Mouse (Mus musculus) hindbrain, embryonic 16.5 days (tissue): Measurements from ENCODE around the gene Mus81. TPM values are rescaled to one million over a fixed set of nuclear protein-coding genes. Genes with fewer than 3 reads are reported as not detected.
A peak's percentile ranks its signal among the peaks of the same experiment; 100 is the strongest.

Source experiments
- ATAC-seq: fragments of 200-750 bp; cut with Nextera tagmentation; 2 replicates; pipeline ENCODE4 v1.8.0; 2017; ENCODE audit warnings: moderate TSS enrichment, moderate library complexity
- H3K27ac ChIP-seq: fragments of 300-500 bp; sonication (generic); 2 replicates; pipeline ENCODE4 v1.5.1; 2014; ENCODE audit warnings: low read depth, mild to moderate bottlenecking, control low read depth, low read length, moderate library complexity
- H3K27me3 ChIP-seq: fragments of 300-500 bp; sonication (generic); replicated peaks from 2 replicates; pipeline ENCODE4 v1.6.1; 2014; ENCODE audit warnings: low read length; ENCODE audit not compliant: control insufficient read depth, insufficient read depth
- H3K36me3 ChIP-seq: fragments of 300-500 bp; sonication (generic); 2 replicates; pipeline ENCODE4 v1.6.1; 2014; ENCODE audit warnings: mild to moderate bottlenecking, low read length, moderate library complexity, mixed read lengths; ENCODE audit not compliant: control insufficient read depth, insufficient read depth
- H3K4me1 ChIP-seq: fragments of 300-500 bp; sonication (generic); 2 replicates; pipeline ENCODE4 v1.6.1; 2014; ENCODE audit warnings: low read depth, low read length; ENCODE audit not compliant: control insufficient read depth, insufficient read depth
- H3K4me2 ChIP-seq: fragments of 300-500 bp; sonication (generic); 2 replicates; pipeline ENCODE4 v1.6.1; 2014; ENCODE audit warnings: mild to moderate bottlenecking, low read length, control low read depth, moderate library complexity
- H3K4me3 ChIP-seq: fragments of 300-500 bp; sonication (generic); 2 replicates; pipeline ENCODE4 v1.5.1; 2014; ENCODE audit warnings: mild to moderate bottlenecking, low read length, control low read depth, moderate library complexity
- H3K9ac ChIP-seq: fragments of 300-500 bp; sonication (generic); 2 replicates; pipeline ENCODE4 v1.6.1; 2014; ENCODE audit warnings: low read depth, mild to moderate bottlenecking, control low read depth, low read length, moderate library complexity
- H3K9me3 ChIP-seq: fragments of 300-500 bp; sonication (generic); 2 replicates; pipeline ENCODE4 v1.6.1; 2014; ENCODE audit warnings: mild to moderate bottlenecking, low read length, moderate library complexity; ENCODE audit not compliant: control insufficient read depth
- WGBS: fragments of 180-500 bp; shearing (Covaris S2); extraction: QIAGEN DNeasy Blood & Tissue Kit; methylation state at CpG from one replicate; pipeline ENCODE4 v1.1.7; 2014; 5-methylcytosine and 5-hydroxymethylcytosine counted together
- polyA plus RNA-seq: library from polyadenylated mRNA; unstranded; fragments of >200 nt; fragmentation: Nextera tagmentation; extraction: Ambion mirVana; gene quantifications from 2 replicates; pipeline ENCODE4 v1.2.1, GENCODE M21; 2015

Gene Mus81
- polyA plus RNA-seq, 1 experiment from 2014 or later: 50.9 TPM

GRCm38 (mm10) chr19:5475069-5475714 is 13.0 kb downstream of the Mus81 start:
- H3K36me3 ChIP-seq: no peaks in the 10 kb centered on the region
- peak overlapping the region; percentile 85 for H3K9ac ChIP-seq
- peaks cover 20% of the 10 kb centered on the region for H3K4me1 ChIP-seq
- ATAC-seq: no peak; the same call in none of the 2 replicates
- WGBS: 17% methylated on average over 13 of the region's 13 CpGs
- H3K9me3 ChIP-seq: no peaks in the 10 kb centered on the region
- peak overlapping the region; percentile 72 for H3K27ac ChIP-seq
- peak overlapping the region; percentile 67 for H3K4me3 ChIP-seq
- no peaks in the 10 kb centered on the region for H3K27me3 ChIP-seq
- H3K4me2 ChIP-seq: peak overlapping the region; percentile 99

GRCm38 (mm10) chr19:5474281-5475068 is 13.7 kb downstream of the Mus81 start:
- H3K9me3 ChIP-seq: no peaks in the 10 kb centered on the region
- H3K4me1 ChIP-seq: peaks cover 20% of the 10 kb centered on the region
- H3K4me3 ChIP-seq: peak overlapping the region; percentile 67
- no peaks in the 10 kb centered on the region for H3K36me3 ChIP-seq
- peak overlapping the region; percentile 72 for H3K27ac ChIP-seq
- WGBS: under 1% methylated on average over 31 of the region's 68 CpGs
- peak; percentile 70 for ATAC-seq
- H3K9ac ChIP-seq: peak overlapping the region; percentile 85
- no peaks in the 10 kb centered on the region for H3K27me3 ChIP-seq
- H3K4me2 ChIP-seq: peak overlapping the region; percentile 99

DNA sequence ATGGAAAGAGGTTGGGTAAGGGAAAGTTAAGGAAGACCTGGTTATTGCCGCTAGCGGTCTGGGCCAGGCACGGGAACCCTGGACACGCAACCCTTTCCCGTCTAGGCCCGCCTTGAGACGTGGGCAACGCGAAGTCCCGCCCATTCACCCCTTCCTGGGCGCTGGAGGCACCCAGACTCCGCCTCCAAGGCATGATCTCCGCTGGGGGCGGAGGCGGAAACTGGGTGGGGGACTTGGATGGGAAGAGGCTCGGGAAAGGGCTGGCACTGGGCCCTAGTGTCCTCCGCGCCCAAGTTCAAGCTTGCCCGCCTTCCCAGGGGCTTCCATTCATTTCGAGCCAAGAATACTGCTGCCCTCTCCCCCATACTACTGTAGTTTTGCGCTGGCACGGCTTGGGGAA is 14.5 kb downstream of the Mus81 start, which contains the start of gene Efemp2:
TSS of gene Efemp2 (plus strand) at position 235 of the 400 bp plus-strand sequence.
- Histone ChIP-seq H3K27me3 (no peaks in the 10 kb centered on the region), H3K9ac (peak within 1 kb of the TSS; percentile 85), H3K9me3 (no peaks in the 10 kb centered on the region), H3K36me3 (no peaks in the 10 kb centered on the region), H3K27ac (peak within 1 kb of the TSS; percentile 72), H3K4me1 (peaks cover 20% of the 10 kb centered on the region), H3K4me3 (peak within 1 kb of the TSS; percentile 67), H3K4me2 (peak within 1 kb of the TSS; percentile 99)
- peak; percentile 73 for ATAC-seq
- 4% methylated on average over 22 of the region's 22 CpGs for WGBS

DNA sequence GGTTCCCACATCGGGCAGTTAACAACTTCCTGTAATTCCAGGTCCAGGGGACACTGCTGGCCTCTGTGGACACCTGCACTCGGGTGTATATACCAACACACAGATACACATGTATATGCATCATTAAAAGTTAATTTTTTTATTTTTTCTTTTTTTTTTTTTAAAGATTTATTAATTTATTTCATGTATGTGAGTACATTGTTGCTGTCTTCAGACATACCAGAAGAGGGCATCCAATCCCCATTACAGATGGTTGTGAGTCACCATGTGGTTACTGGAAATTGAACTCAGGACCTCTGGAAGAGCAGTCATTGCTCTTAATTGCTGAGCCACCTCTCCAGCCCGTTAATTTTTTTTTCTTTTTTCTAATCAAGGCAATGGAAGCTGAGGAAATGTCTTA is 15.3 kb downstream of the Mus81 start:
- Histone ChIP-seq H3K4me1 (peaks cover 20% of the 10 kb centered on the region), H3K27me3 (no peaks in the 10 kb centered on the region), H3K9ac (no peak overlapping the region), H3K27ac (no peak overlapping the region), H3K36me3 (no peaks in the 10 kb centered on the region), H3K9me3 (no peaks in the 10 kb centered on the region), H3K4me3 (no peak overlapping the region), H3K4me2 (no peak overlapping the region)
- ATAC-seq: no peak
- WGBS: 81% methylated on average over 3 of the region's 3 CpGs

- H3K27ac ChIP-seq: no peak overlapping the region
These were observed 16.4 kb downstream of the Mus81 start for GRCm38 (mm10) chr19:5471846-5472245.

GRCm38 (mm10) chr19:5468374-5468773 is 19.8 kb downstream of the Mus81 start, which contains the start of gene Ctsw:
Ctsw (minus strand) TSS chr19:5468507.
- no peak within 1 kb of the TSS for H3K4me2 ChIP-seq
- no peak within 1 kb of the TSS for H3K4me3 ChIP-seq
- H3K9me3 ChIP-seq: no peaks in the 10 kb centered on the region
- no peak for ATAC-seq
- 63% methylated on average over 5 of the region's 5 CpGs for WGBS
- H3K36me3 ChIP-seq: peaks cover 28% of the 10 kb centered on the region
- no peak within 1 kb of the TSS for H3K27ac ChIP-seq
- peaks cover 7% of the 10 kb centered on the region for H3K4me1 ChIP-seq
- no peak within 1 kb of the TSS for H3K9ac ChIP-seq
- no peaks in the 10 kb centered on the region for H3K27me3 ChIP-seq

More at GRCm38 (mm10) chr19:5471846-5472245, 16.4 kb downstream of the Mus81 start:
- peaks cover 7% of the 10 kb centered on the region; the same call in 1 of the 2 replicates for H3K36me3 ChIP-seq
- H3K4me3 ChIP-seq: no peak overlapping the region
- H3K27me3 ChIP-seq: no peaks in the 10 kb centered on the region
- H3K4me2 ChIP-seq: no peak overlapping the region
- no peak overlapping the region for H3K9ac ChIP-seq
- H3K9me3 ChIP-seq: no peaks in the 10 kb centered on the region
- peaks cover 20% of the 10 kb centered on the region for H3K4me1 ChIP-seq
- ATAC-seq: no peak
- WGBS: 35% methylated on average over 5 of the region's 5 CpGs

DNA sequence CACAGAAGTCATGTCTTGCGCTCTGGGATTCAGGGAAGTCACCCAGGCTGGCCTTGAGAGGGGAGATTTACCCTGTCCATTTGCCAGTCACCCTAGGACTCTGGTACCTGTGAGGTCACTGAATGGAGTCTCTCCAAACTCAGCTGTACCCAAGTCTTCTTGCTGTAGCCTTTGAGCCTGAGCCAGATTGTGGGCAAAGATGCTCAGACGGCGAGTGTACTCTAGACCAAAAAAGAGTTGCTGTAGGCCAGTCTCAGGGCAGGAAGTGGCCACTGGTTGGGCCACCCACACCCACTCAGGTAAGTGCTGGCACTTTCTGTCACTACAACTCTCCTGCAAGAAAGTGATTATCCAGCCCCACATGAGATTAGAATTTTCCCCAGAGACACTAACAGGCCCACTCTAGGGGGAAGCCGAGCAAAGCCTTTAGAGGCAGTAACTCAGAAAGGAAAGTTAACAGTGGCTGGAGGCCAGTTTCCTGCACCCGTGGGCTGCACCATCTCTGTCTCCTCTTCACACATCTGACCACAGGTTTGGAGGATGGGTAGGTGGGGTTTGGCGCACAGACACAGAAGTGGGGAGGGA is 21.2 kb downstream of the Mus81 start:
- no peak for ATAC-seq
- Histone ChIP-seq H3K9ac (no peak overlapping the region), H3K9me3 (no peaks in the 10 kb centered on the region), H3K36me3 (peaks cover 29% of the 10 kb centered on the region), H3K27me3 (no peaks in the 10 kb centered on the region), H3K4me3 (no peak overlapping the region), H3K27ac (no peak overlapping the region), H3K4me1 (peaks cover 7% of the 10 kb centered on the region), H3K4me2 (no peak overlapping the region)
- WGBS: 93% methylated on average over 6 of the region's 6 CpGs

DNA sequence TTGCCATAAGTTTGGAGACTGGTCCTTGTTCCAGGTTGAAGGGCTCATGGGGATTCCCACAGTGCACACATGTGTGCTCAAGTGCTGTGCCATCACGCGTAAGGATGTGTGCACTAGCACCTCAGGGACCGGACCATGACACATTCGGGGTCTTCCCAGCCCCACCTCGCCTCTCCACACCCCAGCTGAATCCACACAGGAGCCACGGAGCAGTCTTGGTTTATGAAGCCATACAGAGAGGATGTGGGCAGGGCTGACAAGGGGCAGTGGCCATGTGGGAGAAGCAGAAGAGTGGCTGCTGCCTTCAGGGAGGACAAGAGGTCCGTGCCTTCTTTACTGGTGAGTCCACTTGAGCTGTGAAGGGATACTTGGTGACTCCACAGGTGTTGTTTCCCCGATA is 23.2 kb downstream of the Mus81 start:
- Histone ChIP-seq H3K27ac (no peak overlapping the region; the same call in 1 of the 2 replicates), H3K4me3 (no peak overlapping the region), H3K27me3 (no peaks in the 10 kb centered on the region), H3K9me3 (no peaks in the 10 kb centered on the region), H3K4me1 (peaks cover 19% of the 10 kb centered on the region), H3K9ac (no peak overlapping the region), H3K4me2 (no peak overlapping the region), H3K36me3 (peaks cover 32% of the 10 kb centered on the region)
- WGBS: 94% methylated on average over 8 of the region's 8 CpGs
- ATAC-seq: no peak
